Mouse (Mus musculus): ENCODE results near the gene Psmc5.

DNA sequence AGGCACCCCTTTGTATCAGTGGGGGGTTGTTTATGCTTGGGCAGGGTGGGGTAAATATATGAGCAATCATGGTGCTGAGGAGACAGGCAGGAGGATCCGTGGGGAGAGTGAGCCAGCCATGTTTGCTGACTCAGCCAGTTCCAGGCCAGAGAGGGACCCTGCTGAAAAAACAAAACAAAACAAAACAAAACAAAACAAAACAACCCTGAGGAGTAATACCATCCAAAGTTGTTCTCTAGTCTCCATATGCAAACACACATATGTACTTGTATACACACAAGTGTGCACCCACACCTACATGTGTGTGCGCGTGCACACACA is 50.1 kb downstream of the Psmc5 start:
- no peak for TF ChIP-seq CTCF (IDR thresholded peaks at IDR 0.05; ENCODE audit: low read depth, low read length)
- no peak for TF ChIP-seq GATA2 (IDR thresholded peaks at IDR 0.05; ENCODE audit: borderline replicate concordance, low read depth, low read length)
- no peak for TF ChIP-seq TAL1 (conservative IDR thresholded peaks at IDR 0.05; ENCODE audit: low read depth, low read length)
- no peak for TF ChIP-seq POLR2AphosphoS5 (IDR thresholded peaks at IDR 0.05; ENCODE audit: insufficient replicate concordance, low read depth, low read length)
